Mouse (Mus musculus): Measurements from ENCODE around the gene Batf2. TPM values are rescaled to one million over a fixed set of nuclear protein-coding genes. Genes with fewer than 3 reads are reported as not detected.

Batf2 gene
- not detected in 2 replicates for polyA plus RNA-seq (2015; fragmentation: Nextera tagmentation; extraction: Ambion mirVana)

DNA sequence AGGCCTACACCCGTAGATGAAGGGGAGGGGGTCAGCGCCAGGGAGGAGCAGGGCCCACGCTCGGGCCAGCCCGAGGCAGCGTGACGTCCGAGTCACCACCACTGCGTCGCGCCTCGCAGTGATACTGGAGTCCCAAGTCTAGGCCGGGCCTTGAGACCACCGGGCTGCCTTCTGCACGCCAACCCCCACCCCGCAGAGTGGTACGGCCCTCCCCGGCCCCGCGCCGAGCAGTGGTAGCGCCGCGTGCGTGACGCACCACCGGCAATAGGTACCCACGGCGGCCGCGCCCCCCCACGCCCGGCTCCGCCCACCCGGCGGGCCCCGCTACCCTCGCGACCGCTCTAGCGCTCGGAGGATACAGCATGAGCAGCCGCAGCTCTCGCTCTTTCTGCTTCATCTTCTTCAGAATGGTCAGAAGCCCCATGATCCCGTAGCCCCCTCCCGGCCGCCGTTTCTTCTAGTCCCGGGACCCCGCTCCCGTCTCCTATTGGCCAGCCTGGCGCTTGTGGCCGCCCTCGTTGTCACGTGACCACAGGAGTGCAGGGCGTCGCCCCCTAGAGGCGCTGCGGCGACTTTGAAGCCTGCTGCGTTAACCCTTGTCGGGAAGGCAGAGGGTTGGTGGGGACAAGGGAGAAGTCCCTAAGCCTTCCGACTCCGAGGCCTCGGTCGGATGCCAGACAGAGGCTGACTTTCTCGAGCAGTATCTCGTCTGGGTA, at the start of gene Batf2:
Gene Batf2, plus strand, starts transcription at position 306 of the 716 bp plus-strand sequence.
- H3K27me3 ChIP-seq (replicated peaks; ENCODE audit: control insufficient read depth, insufficient read depth, low read length) = no peaks in the 10 kb centered on the region
- no peaks in the 10 kb centered on the region for H3K9me3 ChIP-seq (ENCODE audit: control insufficient read depth, low read length)
- peaks cover 2% of the 10 kb centered on the region; the same call in 1 of the 2 replicates for H3K36me3 ChIP-seq (ENCODE audit: control insufficient read depth, insufficient read depth, low read length)
- peaks cover 11% of the 10 kb centered on the region for H3K4me1 ChIP-seq (ENCODE audit: control insufficient read depth, insufficient read depth, low read depth, low read length)
- H3K4me3 ChIP-seq (ENCODE audit: low read length) = peak within 1 kb of the TSS; percentile 53
- peak within 1 kb of the TSS; percentile 71 for H3K9ac ChIP-seq (ENCODE audit: low read depth, low read length)
- peak; percentile 94 for ATAC-seq
- peak within 1 kb of the TSS; percentile 94 for H3K27ac ChIP-seq (ENCODE audit: low read depth, low read length)
- under 1% methylated on average over 55 of the region's 68 CpGs for whole genome bisulfite sequencing
- peak within 1 kb of the TSS; percentile 69 for H3K4me2 ChIP-seq (ENCODE audit: low read length)

DNA sequence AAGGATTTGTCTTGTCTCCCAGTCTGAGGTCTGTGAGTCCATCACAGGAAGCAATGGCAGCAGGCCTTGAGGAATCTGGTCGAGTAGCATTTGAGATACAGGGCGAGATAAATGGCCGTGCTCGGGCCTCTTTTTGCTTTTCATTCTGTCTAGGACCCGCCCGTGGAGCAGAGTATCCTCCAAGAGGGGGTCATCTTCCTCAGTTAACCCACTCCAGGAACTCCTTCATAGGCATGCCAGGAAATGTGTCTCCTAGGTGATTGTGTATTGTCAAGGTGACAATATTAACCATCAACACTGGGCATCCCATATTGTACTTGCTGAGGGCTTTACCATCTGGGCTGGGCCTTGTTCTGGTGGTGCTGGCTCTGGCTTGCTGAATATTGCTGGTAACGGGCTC, 46.7 kb upstream of the Batf2 start, which contains the start of gene AC131692.1:
Gene AC131692.1, plus strand, starts transcription at position 301 of the 400 bp plus-strand sequence.
- Histone ChIP-seq H3K27ac (ENCODE audit: low read depth, low read length) (no peak within 1 kb of the TSS), H3K9ac (ENCODE audit: low read depth, low read length) (no peak within 1 kb of the TSS), H3K27me3 (replicated peaks; ENCODE audit: control insufficient read depth, insufficient read depth, low read length) (no peaks in the 10 kb centered on the region), H3K36me3 (ENCODE audit: control insufficient read depth, insufficient read depth, low read length) (no peaks in the 10 kb centered on the region), H3K4me3 (ENCODE audit: low read length) (no peak within 1 kb of the TSS), H3K4me2 (ENCODE audit: low read length) (no peak within 1 kb of the TSS), H3K9me3 (ENCODE audit: control insufficient read depth, low read length) (no peaks in the 10 kb centered on the region), H3K4me1 (ENCODE audit: control insufficient read depth, insufficient read depth, low read depth, low read length) (no peaks in the 10 kb centered on the region)
- WGBS = 90% methylated on average over 7 of the region's 7 CpGs
- no peak for ATAC-seq

DNA sequence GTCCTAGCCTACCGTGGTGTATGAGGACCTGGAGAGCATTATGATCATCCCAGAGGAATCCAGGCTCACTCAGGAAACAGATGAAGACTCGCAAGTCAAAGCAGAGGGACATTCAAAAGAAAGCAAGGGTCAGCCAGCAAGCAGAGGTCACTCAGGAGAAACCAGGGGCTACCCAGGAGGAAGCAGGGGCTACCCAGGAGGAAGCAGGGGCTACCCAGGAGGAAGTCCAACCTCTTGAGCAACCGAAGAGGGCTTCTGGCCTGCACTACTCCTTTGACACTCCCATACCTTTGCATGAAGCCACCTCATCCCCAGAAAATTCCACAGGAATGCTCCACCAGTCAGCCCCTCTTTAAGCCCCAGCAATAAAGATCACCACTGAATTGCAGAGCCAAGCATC, 42.9 kb upstream of the Batf2 start:
- Histone ChIP-seq H3K4me2 (ENCODE audit: low read length) (no peak overlapping the region), H3K27me3 (replicated peaks; ENCODE audit: control insufficient read depth, insufficient read depth, low read length) (no peaks in the 10 kb centered on the region), H3K36me3 (ENCODE audit: control insufficient read depth, insufficient read depth, low read length) (no peaks in the 10 kb centered on the region), H3K4me1 (ENCODE audit: control insufficient read depth, insufficient read depth, low read depth, low read length) (no peaks in the 10 kb centered on the region), H3K27ac (ENCODE audit: low read depth, low read length) (no peak overlapping the region), H3K4me3 (ENCODE audit: low read length) (no peak overlapping the region), H3K9me3 (ENCODE audit: control insufficient read depth, low read length) (no peaks in the 10 kb centered on the region), H3K9ac (ENCODE audit: low read depth, low read length) (no peak overlapping the region)
- 80% methylated on average over 3 of the region's 3 CpGs for WGBS
- ATAC-seq = no peak

DNA sequence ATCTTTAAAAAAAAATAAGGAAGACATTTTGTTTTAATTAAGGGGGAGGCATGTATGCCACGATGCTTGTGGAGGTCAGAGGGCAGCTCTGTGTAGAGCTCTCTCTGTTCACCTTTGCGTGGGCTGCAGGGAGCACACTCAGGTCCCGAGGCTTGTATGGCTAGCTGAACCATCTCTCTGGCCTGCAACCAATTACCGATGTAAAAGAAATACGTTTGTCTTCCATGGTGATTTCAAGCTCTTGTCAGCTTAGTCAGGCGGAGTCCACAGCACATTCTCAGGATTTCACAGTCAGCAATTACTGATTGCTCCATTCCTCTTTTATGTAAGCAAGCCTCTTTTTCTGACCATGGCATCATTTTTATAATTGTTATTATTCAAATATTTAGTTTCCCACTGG, 39.6 kb upstream of the Batf2 start:
- 65% methylated on average over 6 of the region's 6 CpGs for WGBS
- no peak for ATAC-seq
- Histone ChIP-seq H3K27me3 (replicated peaks; ENCODE audit: control insufficient read depth, insufficient read depth, low read length) (no peaks in the 10 kb centered on the region), H3K36me3 (ENCODE audit: control insufficient read depth, insufficient read depth, low read length) (no peaks in the 10 kb centered on the region), H3K9me3 (ENCODE audit: control insufficient read depth, low read length) (no peaks in the 10 kb centered on the region), H3K27ac (ENCODE audit: low read depth, low read length) (no peak overlapping the region), H3K4me2 (ENCODE audit: low read length) (no peak overlapping the region), H3K9ac (ENCODE audit: low read depth, low read length) (no peak overlapping the region), H3K4me3 (ENCODE audit: low read length) (no peak overlapping the region), H3K4me1 (ENCODE audit: control insufficient read depth, insufficient read depth, low read depth, low read length) (no peaks in the 10 kb centered on the region)

DNA sequence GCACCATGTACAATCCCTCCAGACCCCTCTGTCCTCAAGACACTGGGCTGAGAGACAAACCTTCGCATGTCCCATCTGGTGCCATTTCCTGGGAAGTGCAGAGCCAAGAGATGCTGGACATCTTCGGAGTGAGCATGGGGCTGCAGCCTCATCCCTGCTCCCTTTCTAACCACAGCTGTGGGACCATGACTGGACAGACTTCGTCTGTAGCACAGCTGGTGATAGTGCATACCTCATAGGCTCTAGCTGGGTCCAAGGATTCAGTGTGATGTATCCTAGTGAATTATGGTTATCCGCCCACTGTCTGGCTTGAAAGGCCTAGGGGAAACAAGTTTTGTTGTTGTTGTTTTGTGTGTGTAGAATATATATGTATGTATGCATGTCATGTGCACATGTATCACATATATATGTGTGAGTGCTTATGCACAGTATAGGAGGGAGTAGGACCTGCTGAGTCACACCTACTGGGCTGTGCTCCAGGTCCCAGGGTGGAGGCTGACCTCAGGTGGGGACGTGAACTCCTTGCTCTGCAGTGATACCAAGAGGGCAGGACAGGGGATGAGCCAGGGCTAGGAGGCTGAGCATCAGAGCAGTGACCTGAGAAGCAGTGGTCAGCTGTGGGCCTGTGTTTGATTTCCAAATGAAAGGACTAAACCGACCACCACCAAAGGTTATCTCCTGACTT, 38.5 kb upstream of the Batf2 start:
- no peaks in the 10 kb centered on the region for H3K27me3 ChIP-seq (replicated peaks; ENCODE audit: control insufficient read depth, insufficient read depth, low read length)
- no peak overlapping the region for H3K4me3 ChIP-seq (ENCODE audit: low read length)
- no peak for ATAC-seq
- no peaks in the 10 kb centered on the region for H3K36me3 ChIP-seq (ENCODE audit: control insufficient read depth, insufficient read depth, low read length)
- no peak overlapping the region for H3K4me2 ChIP-seq (ENCODE audit: low read length)
- H3K4me1 ChIP-seq (ENCODE audit: control insufficient read depth, insufficient read depth, low read depth, low read length) = no peaks in the 10 kb centered on the region
- H3K9ac ChIP-seq (ENCODE audit: low read depth, low read length) = no peak overlapping the region
- 78% methylated on average over 6 of the region's 6 CpGs for WGBS
- no peaks in the 10 kb centered on the region for H3K9me3 ChIP-seq (ENCODE audit: control insufficient read depth, low read length)
- no peak overlapping the region for H3K27ac ChIP-seq (ENCODE audit: low read depth, low read length)

DNA sequence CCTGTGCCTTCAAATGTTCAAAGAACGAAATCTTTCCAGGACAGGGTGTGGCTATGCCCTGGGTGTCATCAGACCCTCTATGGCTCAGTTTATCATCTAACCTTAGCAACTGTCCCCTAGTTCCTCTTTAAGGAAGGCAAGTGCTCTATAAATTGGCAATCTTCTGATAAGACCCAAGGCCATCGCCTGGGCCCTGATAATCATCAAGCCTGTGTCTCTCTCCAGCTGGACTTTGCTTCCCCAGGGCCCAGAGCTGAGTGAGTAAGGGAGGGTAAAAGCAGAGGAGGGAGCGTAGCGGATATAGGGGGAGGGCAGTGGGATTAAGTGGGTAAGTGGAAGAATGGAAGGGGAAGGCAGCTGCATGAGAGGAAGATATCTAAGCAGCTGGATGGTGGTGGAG, 36.3 kb upstream of the Batf2 start:
- H3K9me3 ChIP-seq (ENCODE audit: control insufficient read depth, low read length) = no peaks in the 10 kb centered on the region
- 84% methylated on average over 4 of the region's 4 CpGs for WGBS
- H3K36me3 ChIP-seq (ENCODE audit: control insufficient read depth, insufficient read depth, low read length) = no peaks in the 10 kb centered on the region
- H3K4me1 ChIP-seq (ENCODE audit: control insufficient read depth, insufficient read depth, low read depth, low read length) = no peaks in the 10 kb centered on the region
- ATAC-seq = no peak
- H3K4me2 ChIP-seq (ENCODE audit: low read length) = no peak overlapping the region
- no peak overlapping the region for H3K9ac ChIP-seq (ENCODE audit: low read depth, low read length)
- no peak overlapping the region for H3K4me3 ChIP-seq (ENCODE audit: low read length)
- H3K27me3 ChIP-seq (replicated peaks; ENCODE audit: control insufficient read depth, insufficient read depth, low read length) = no peaks in the 10 kb centered on the region
- H3K27ac ChIP-seq (ENCODE audit: low read depth, low read length) = no peak overlapping the region

DNA sequence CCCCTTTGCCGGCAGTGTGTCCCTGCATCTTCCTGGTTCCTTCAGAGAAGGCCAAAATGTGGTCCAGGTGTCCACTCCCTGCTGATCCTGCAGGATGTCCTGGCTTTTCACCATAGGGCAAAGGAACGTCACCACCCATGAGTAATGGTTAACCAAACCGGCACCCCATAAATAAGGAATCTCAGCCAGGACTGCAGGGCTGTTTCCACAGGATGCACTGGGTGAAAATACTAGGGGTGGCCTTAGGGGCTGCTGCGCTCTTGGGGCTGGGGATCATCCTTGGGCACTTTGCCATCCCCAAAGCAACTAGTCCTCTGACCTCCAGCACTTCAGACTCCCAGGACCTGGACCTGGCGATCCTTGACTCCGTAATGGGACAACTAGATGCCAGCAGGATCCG, 35.2 kb upstream of the Batf2 start, which contains the start of gene Naaladl1:
Gene Naaladl1, plus strand, starts transcription at position 197 of the 400 bp plus-strand sequence.
- WGBS = 83% methylated on average over 7 of the region's 7 CpGs
- H3K36me3 ChIP-seq (ENCODE audit: control insufficient read depth, insufficient read depth, low read length) = no peaks in the 10 kb centered on the region
- H3K4me2 ChIP-seq (ENCODE audit: low read length) = no peak within 1 kb of the TSS
- no peak within 1 kb of the TSS for H3K27ac ChIP-seq (ENCODE audit: low read depth, low read length)
- no peaks in the 10 kb centered on the region for H3K9me3 ChIP-seq (ENCODE audit: control insufficient read depth, low read length)
- ATAC-seq = no peak
- no peaks in the 10 kb centered on the region for H3K27me3 ChIP-seq (replicated peaks; ENCODE audit: control insufficient read depth, insufficient read depth, low read length)
- H3K4me3 ChIP-seq (ENCODE audit: low read length) = no peak within 1 kb of the TSS
- H3K9ac ChIP-seq (ENCODE audit: low read depth, low read length) = no peak within 1 kb of the TSS
- H3K4me1 ChIP-seq (ENCODE audit: control insufficient read depth, insufficient read depth, low read depth, low read length) = no peaks in the 10 kb centered on the region

DNA sequence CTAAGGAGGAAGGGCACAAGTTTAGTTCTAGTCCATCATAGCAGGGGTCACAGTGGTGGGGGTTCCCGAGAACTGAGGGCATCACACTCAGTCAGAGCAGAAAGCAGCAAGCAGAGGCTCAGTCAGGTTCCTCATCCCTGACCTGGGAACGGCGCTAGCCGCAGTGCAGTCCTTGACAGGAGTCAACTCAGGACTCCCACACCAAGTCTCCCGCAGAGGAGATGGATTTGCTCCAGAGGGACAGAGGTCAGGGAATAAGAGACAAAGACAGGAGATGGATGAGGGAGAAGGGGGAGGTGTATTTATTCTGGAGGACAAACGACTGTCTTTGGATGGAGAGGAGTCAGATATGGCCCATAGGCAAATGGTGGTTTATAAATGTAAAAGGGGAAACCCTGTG, 27.7 kb upstream of the Batf2 start:
- no peak overlapping the region for H3K9ac ChIP-seq (ENCODE audit: low read depth, low read length)
- no peaks in the 10 kb centered on the region for H3K9me3 ChIP-seq (ENCODE audit: control insufficient read depth, low read length)
- WGBS = 61% methylated on average over 6 of the region's 6 CpGs
- H3K27me3 ChIP-seq (replicated peaks; ENCODE audit: control insufficient read depth, insufficient read depth, low read length) = no peaks in the 10 kb centered on the region
- no peak overlapping the region for H3K4me3 ChIP-seq (ENCODE audit: low read length)
- H3K4me1 ChIP-seq (ENCODE audit: control insufficient read depth, insufficient read depth, low read depth, low read length) = peaks cover 11% of the 10 kb centered on the region
- H3K4me2 ChIP-seq (ENCODE audit: low read length) = no peak overlapping the region
- no peak overlapping the region for H3K27ac ChIP-seq (ENCODE audit: low read depth, low read length)
- H3K36me3 ChIP-seq (ENCODE audit: control insufficient read depth, insufficient read depth, low read length) = peaks cover 17% of the 10 kb centered on the region
- no peak for ATAC-seq

DNA sequence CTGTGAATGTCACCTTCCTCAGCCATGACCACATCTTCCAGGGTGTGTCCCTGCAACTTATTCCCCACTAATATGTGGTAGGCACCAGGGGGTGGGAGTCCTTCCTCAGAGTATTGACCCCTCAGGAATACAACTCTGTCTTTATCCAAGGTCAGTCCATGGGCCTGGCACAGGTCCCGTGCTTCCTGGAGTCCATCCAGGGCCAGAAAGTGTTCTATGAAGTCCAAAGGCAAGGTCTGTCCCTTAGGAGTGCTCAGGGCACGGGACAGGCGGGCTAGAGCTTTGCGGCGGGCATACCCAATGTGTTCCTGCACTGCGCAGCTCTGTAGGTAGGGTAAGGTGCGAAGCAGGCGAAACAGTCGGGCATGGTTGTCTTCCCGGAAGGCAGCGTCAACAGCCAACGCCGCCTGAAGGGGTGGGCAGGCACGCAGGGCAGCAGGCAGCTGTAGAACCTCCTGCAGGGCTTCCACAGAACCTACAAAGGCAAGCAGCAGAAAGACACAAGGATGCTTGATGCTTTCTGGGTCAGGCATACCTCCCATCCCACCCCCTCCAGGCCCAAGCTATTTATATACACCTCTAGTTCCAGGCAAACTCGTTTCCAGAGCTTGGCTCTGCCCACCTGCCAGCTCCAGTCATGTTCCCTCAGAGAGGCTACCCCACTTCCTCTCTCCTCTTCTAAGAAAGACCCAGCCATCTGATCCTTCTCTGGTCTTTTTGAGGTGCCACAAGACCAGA, 24.5 kb upstream of the Batf2 start:
- ATAC-seq = no peak
- Histone ChIP-seq H3K27ac (ENCODE audit: low read depth, low read length) (no peak overlapping the region), H3K4me3 (ENCODE audit: low read length) (no peak overlapping the region), H3K36me3 (ENCODE audit: control insufficient read depth, insufficient read depth, low read length) (peaks cover 23% of the 10 kb centered on the region), H3K4me1 (ENCODE audit: control insufficient read depth, insufficient read depth, low read depth, low read length) (peaks cover 15% of the 10 kb centered on the region), H3K9me3 (ENCODE audit: control insufficient read depth, low read length) (no peaks in the 10 kb centered on the region), H3K4me2 (ENCODE audit: low read length) (peak overlapping the region; percentile 90; the same call in 1 of the 2 replicates), H3K27me3 (replicated peaks; ENCODE audit: control insufficient read depth, insufficient read depth, low read length) (no peaks in the 10 kb centered on the region), H3K9ac (ENCODE audit: low read depth, low read length) (0 out of 2 replicates have a peak overlapping the region, but pooled peaks have one; percentile 19)
- 92% methylated on average over 15 of the region's 15 CpGs for WGBS
